In genomic region chr19:11518356-11518755, GRCm38 (mm10) we compare ENCODE assay signal across 30 mouse cellular contexts. TPM values are rescaled to one million over a fixed set of nuclear protein-coding genes. Genes with fewer than 3 reads are reported as not detected.
DNase-seq lines count a peak whose midpoint lies in the region; ATAC-seq and TF ChIP-seq lines count a peak whose summit lies in the region.
"Not testable (repeated sequence)": the region's sequence is repeated elsewhere in the genome, so short reads cannot be mapped to it uniquely, and the experiment has no call there.
"Had no signal": no experiment of that assay in that cellular context is flagged by ENCODE, and none has a peak within 500 bp of the region (broad histone marks: within the 10 kb centered on the region; RNA-seq: fewer than 3 reads in every experiment).

No protein-coding gene starts in this region.

- TF ChIP-seq POLR2A in bone marrow, adult 2 months (IDR thresholded peaks at IDR 0.05; ENCODE audit: borderline replicate concordance, control insufficient read depth, low read depth, low read length), result not testable (repeated sequence)

- H3K4me3 ChIP-seq in bone marrow, adult 2 months (replicated peaks; ENCODE audit: control insufficient read depth, low read depth, low read length), result peak overlapping the region; percentile 30

- ATAC-seq in granulocyte monocyte progenitor cell, adult 5-6 weeks (replicated peaks; ENCODE audit: poor library complexity, severe bottlenecking), result peak; percentile 64
- ATAC-seq in hematopoietic stem cell, adult 5-6 weeks (replicated peaks in 1 of 2; ENCODE audit: insufficient read depth in 1 of 2, low FRiP score in 2 of 2, low TSS enrichment in 1 of 2, low read depth in 1 of 2, poor library complexity in 2 of 2, severe bottlenecking in 2 of 2), result peak; percentile 57 to 71

- TF ChIP-seq CTCF in bone marrow, adult 2 months (IDR thresholded peaks at IDR 0.05; ENCODE audit: control insufficient read depth, insufficient read depth, low read length), result not testable (repeated sequence)

- peak overlapping the region; percentile 55; the same call in 1 of the 2 replicates for H3K27ac ChIP-seq in bone marrow, adult 2 months (ENCODE audit: control insufficient read depth, insufficient read depth, low read depth, low read length, poor library complexity)

- 7% methylated on average over 2 of the region's 2 CpGs for WGBS in bone marrow, adult 2 months

- not testable (repeated sequence) for H3K4me1 ChIP-seq in bone marrow, adult 2 months (ENCODE audit: control insufficient read depth, insufficient read depth, low read length)

- peak; percentile 71 for DNase-seq in CD4-positive helper T cell, adult 2 months (ENCODE audit: low read depth, low spot score)
- DNase-seq in lung, postnatal 36 days, result peak; percentile 11
- DNase-seq in naive thymus-derived CD4-positive, alpha-beta T cell, adult 2 months (ENCODE audit: low read depth), result peak; percentile 71
- peak; percentile 43 for DNase-seq in splenic B cell, adult 2 months (ENCODE audit: low read depth, low spot score)
- peak; percentile 21 for DNase-seq in thymus, postnatal 4 days

- not testable (repeated sequence) for H3K27me3 ChIP-seq in splenic B cell, adult 2 months (ENCODE audit: control insufficient read depth, insufficient read depth, low read length, poor library complexity, severe bottlenecking)

- not testable (repeated sequence) for H3K36me3 ChIP-seq in splenic B cell, adult 2 months (ENCODE audit: control insufficient read depth, insufficient read depth, low read length, poor library complexity, severe bottlenecking)

RNA-seq across cellular contexts. Expression of gene Ms4a6b, which starts 2.0 kb away (rescaled TPM):
- polyA plus RNA-seq in bone marrow, adult 2 months (2011; ENCODE audit: insufficient read depth, insufficient read length, low replicate concordance, missing spikeins), result 6.0 and 15.7 TPM in 2 replicates
- total RNA-seq in granulocyte monocyte progenitor cell, adult 5-6 weeks (2014; fragmentation: Nextera tagmentation), result 39.1 and 44.2 TPM in 2 replicates
- 28.3 and 30.5 TPM in 2 replicates for total RNA-seq in granulocyte monocyte progenitor cell, adult 5-6 weeks (2017)
- 15.9 and 39.4 TPM in 2 replicates for total RNA-seq in hematopoietic stem cell, adult 5-6 weeks (2017)
- total RNA-seq: ES-E14 had no signal
- polyA plus RNA-seq: erythroblast, embryonic 14.5 days had no signal

RNA-seq across cellular contexts. Expression of gene Ms4a4d, which starts 18.2 kb away (rescaled TPM):
- polyA plus RNA-seq in bone marrow, adult 2 months (2011; ENCODE audit: insufficient read depth, insufficient read length, low replicate concordance, missing spikeins), result 2.0 and 2.8 TPM in 2 replicates
- not detected in 2 replicates for total RNA-seq in granulocyte monocyte progenitor cell, adult 5-6 weeks (2014; fragmentation: Nextera tagmentation)
- total RNA-seq in granulocyte monocyte progenitor cell, adult 5-6 weeks (2017), result not detected in 2 replicates
- total RNA-seq in hematopoietic stem cell, adult 5-6 weeks (2017), result 0.25 TPM in 1 of 2 replicates, not detected in the other
- total RNA-seq: CH12.LX; layer of hippocampus, adult 18-20 months; layer of hippocampus, postnatal 10 days; left cerebral cortex, adult 18-20 months; left cerebral cortex, postnatal 14 days had no signal
- polyA plus RNA-seq: cortical plate, adult 2 months; erythroblast, embryonic 14.5 days; forebrain, embryonic 16.5 days; hindbrain, embryonic 14.5 days; midbrain, embryonic 14.5 days had no signal

RNA-seq across cellular contexts. Expression of gene Gm8369, which starts 32.6 kb away (rescaled TPM):
- 2.4 and 11.9 TPM in 2 replicates for polyA plus RNA-seq in bone marrow, adult 2 months (2011; ENCODE audit: insufficient read depth, insufficient read length, low replicate concordance, missing spikeins)
- 4.9 and 9.0 TPM in 2 replicates for total RNA-seq in granulocyte monocyte progenitor cell, adult 5-6 weeks (2014; fragmentation: Nextera tagmentation)
- 1.4 and 2.0 TPM in 2 replicates for total RNA-seq in granulocyte monocyte progenitor cell, adult 5-6 weeks (2017)
- total RNA-seq in hematopoietic stem cell, adult 5-6 weeks (2017), result 0.69 and 11.6 TPM in 2 replicates
- total RNA-seq: ES-E14; gastrocnemius, adult 8-10 months; heart, postnatal 4 days had no signal
- polyA plus RNA-seq: embryonic facial prominence, embryonic 14.5 days; erythroblast, embryonic 14.5 days; forebrain, embryonic 11.5 days; forebrain, embryonic 16.5 days; heart, embryonic 10.5 days; heart, postnatal 0 days; hindbrain, embryonic 14.5 days; intestine, embryonic 14.5 days; kidney, embryonic 15.5 days; limb, embryonic 11.5 days; midbrain, embryonic 14.5 days; neural tube, embryonic 11.5 days; stomach, embryonic 15.5 days had no signal

RNA-seq across cellular contexts. Expression of gene Ms4a6c, which starts 49.2 kb away (rescaled TPM):
- polyA plus RNA-seq in bone marrow, adult 2 months (2011; ENCODE audit: insufficient read depth, insufficient read length, low replicate concordance, missing spikeins), result 9.2 and 36.3 TPM in 2 replicates
- total RNA-seq in granulocyte monocyte progenitor cell, adult 5-6 weeks (2014; fragmentation: Nextera tagmentation), result 271 and 272 TPM in 2 replicates
- total RNA-seq in granulocyte monocyte progenitor cell, adult 5-6 weeks (2017), result 201 and 211 TPM in 2 replicates
- 23.6 and 32.0 TPM in 2 replicates for total RNA-seq in hematopoietic stem cell, adult 5-6 weeks (2017)
- total RNA-seq: ES-E14 had no signal
- polyA plus RNA-seq: erythroblast, embryonic 14.5 days had no signal

Comparison
In these comparisons a context has a peak if more than half of its experiments do, and no peak if none do; other contexts are left out.
1. Peak in every context shown above with its lines: DNase-seq, ATAC-seq, H3K4me3 ChIP-seq and H3K27ac ChIP-seq.
2. DNase-seq: peak in every context shown above with its lines; median percentile 71 in CD4-positive helper T cell, adult 2 months; 71 in naive thymus-derived CD4-positive, alpha-beta T cell, adult 2 months; 43 in splenic B cell, adult 2 months; 21 in thymus, postnatal 4 days; 11 in lung, postnatal 36 days.